Mouse (Mus musculus): ENCODE data around the gene Fuca1.

GRCm38 (mm10) chr4:135987714-135988113 lies 67.2 kb downstream of the Fuca1 start:
- no peak for TF ChIP-seq MAZ (IDR thresholded peaks at IDR 0.05; ENCODE audit: low read depth, low read length)
- TF ChIP-seq CTCF (conservative IDR thresholded peaks at IDR 0.05 in 1 of 2, IDR thresholded peaks at IDR 0.05 in 1 of 2; ENCODE audit: low read depth in 2 of 2, low read length in 2 of 2) = no peak
- TF ChIP-seq BHLHE40 (IDR thresholded peaks at IDR 0.05; ENCODE audit: low read depth, low read length) = no peak
- no peak for TF ChIP-seq POLR2A (IDR thresholded peaks at IDR 0.05; ENCODE audit: low read depth, low read length)
- TF ChIP-seq CHD2 (IDR thresholded peaks at IDR 0.05; ENCODE audit: low read length) = no peak
- no peak for TF ChIP-seq JUND (conservative IDR thresholded peaks at IDR 0.05; ENCODE audit: low read depth, low read length)
- TF ChIP-seq EP300 (IDR thresholded peaks at IDR 0.05; ENCODE audit: low read length) = no peak
- TF ChIP-seq USF1 (IDR thresholded peaks at IDR 0.05; ENCODE audit: low read depth, low read length) = no peak
- no peak for TF ChIP-seq MAX (IDR thresholded peaks at IDR 0.05; ENCODE audit: low read length)
- TF ChIP-seq E2F4 (IDR thresholded peaks at IDR 0.05; ENCODE audit: insufficient replicate concordance, low read depth, low read length) = no peak
- TF ChIP-seq ZMIZ1 (IDR thresholded peaks at IDR 0.05; ENCODE audit: low read depth, low read length) = no peak
- no peak for TF ChIP-seq ELF1 (IDR thresholded peaks at IDR 0.05; ENCODE audit: low read depth, low read length)

All from CH12.LX (cell line).